Mouse (Mus musculus) neural tube, embryonic 11.5 days (tissue): ENCODE measurements at regions not wholly inside any gene's neighbourhood (a gene's known extent, or its start where the extent isn't known, plus 50 kb on each side); places are given as distances from the start of the nearest gene placed in this dataset.

Experiments
- ATAC-seq: fragments of 200-750 bp; cut with Nextera tagmentation; 2 replicates; pipeline ENCODE4 v1.8.0; 2017; ENCODE audit warnings: moderate number of reproducible peaks, mild to moderate bottlenecking, moderate TSS enrichment, moderate library complexity; ENCODE audit not compliant: insufficient read depth, low FRiP score, low TSS enrichment
- DNase-seq: peaks from one replicate; pipeline ENCODE4 v3.0.0-alpha.2; 2015; ENCODE audit warnings: low spot score
- H3K27ac ChIP-seq: fragments of 300-500 bp; sonication (generic); 2 replicates; pipeline ENCODE4 v1.5.1; 2014; ENCODE audit warnings: low read depth, mild to moderate bottlenecking, low read length
- H3K27me3 ChIP-seq: fragments of 300-500 bp; sonication (generic); 2 replicates; pipeline ENCODE4 v1.6.1; 2014; ENCODE audit warnings: mild to moderate bottlenecking, low read length, mixed read lengths; ENCODE audit not compliant: control insufficient read depth, insufficient read depth
- H3K36me3 ChIP-seq: fragments of 300-500 bp; sonication (generic); 2 replicates; pipeline ENCODE4 v1.6.1; 2014; ENCODE audit warnings: mild to moderate bottlenecking, low read length, moderate library complexity, mixed read lengths; ENCODE audit not compliant: control insufficient read depth, insufficient read depth
- H3K4me1 ChIP-seq: fragments of 300-500 bp; sonication (generic); 2 replicates; pipeline ENCODE4 v1.6.1; 2014; ENCODE audit warnings: low read length, mixed read lengths; ENCODE audit not compliant: control insufficient read depth, insufficient read depth
- H3K4me2 ChIP-seq: fragments of 300-500 bp; sonication (generic); 2 replicates; pipeline ENCODE4 v1.6.1; 2014; ENCODE audit warnings: low read depth, mild to moderate bottlenecking, moderate library complexity
- H3K4me3 ChIP-seq: fragments of 300-500 bp; sonication (generic); 2 replicates; pipeline ENCODE4 v1.5.1; 2014; ENCODE audit warnings: low read depth, low read length
- H3K9ac ChIP-seq: fragments of 300-500 bp; sonication (generic); 2 replicates; pipeline ENCODE4 v1.6.1; 2014; ENCODE audit warnings: mild to moderate bottlenecking, low read length
- H3K9me3 ChIP-seq: fragments of 300-500 bp; sonication (generic); 2 replicates; pipeline ENCODE4 v1.6.1; 2016; ENCODE audit warnings: low read length; ENCODE audit not compliant: control insufficient read depth
- WGBS: fragments of 180-500 bp; shearing (Covaris S2); extraction: QIAGEN DNeasy Blood & Tissue Kit; methylation state at CpG from one replicate; pipeline ENCODE4 v1.1.7; 2014; 5-methylcytosine and 5-hydroxymethylcytosine counted together

- Histone ChIP-seq H3K27me3 (no peaks in the 10 kb centered on the region), H3K9me3 (no peaks in the 10 kb centered on the region), H3K27ac (no peak overlapping the region), H3K9ac (no peak overlapping the region), H3K4me2 (no peak overlapping the region), H3K4me1 (peaks cover 2% of the 10 kb centered on the region; the same call in 1 of the 2 replicates), H3K36me3 (no peaks in the 10 kb centered on the region), H3K4me3 (no peak overlapping the region)
- ATAC-seq, result no peak
- WGBS, result 40% methylated on average over 2 of the region's 2 CpGs
- DNase-seq, result no peak
These were observed 372.1 kb upstream of the Fam92a start for GRCm38 (mm10) chr4:12543906-12544305.

- Histone ChIP-seq H3K27ac (no peak overlapping the region), H3K4me3 (no peak overlapping the region), H3K4me2 (no peak overlapping the region), H3K9me3 (no peaks in the 10 kb centered on the region), H3K4me1 (peaks cover 3% of the 10 kb centered on the region; the same call in 1 of the 2 replicates), H3K36me3 (no peaks in the 10 kb centered on the region), H3K27me3 (no peaks in the 10 kb centered on the region), H3K9ac (no peak overlapping the region)
- DNase-seq, result no peak
- WGBS, result 93% methylated on average over 1 of the region's 1 CpGs
- ATAC-seq, result no peak
These were observed 369.7 kb upstream of the Fam92a start for GRCm38 (mm10) chr4:12541508-12541907.

- Histone ChIP-seq H3K27ac (peak overlapping the region; percentile 61; the same call in 1 of the 2 replicates), H3K4me1 (peaks cover 3% of the 10 kb centered on the region; the same call in 1 of the 2 replicates), H3K36me3 (no peaks in the 10 kb centered on the region), H3K9ac (peak overlapping the region; percentile 53), H3K27me3 (no peaks in the 10 kb centered on the region), H3K9me3 (no peaks in the 10 kb centered on the region), H3K4me2 (peak overlapping the region; percentile 28), H3K4me3 (no peak overlapping the region)
- no peak for DNase-seq
- 21% methylated on average over 4 of the region's 4 CpGs for WGBS
- peak; percentile 61; the same call in 1 of the 2 replicates for ATAC-seq
These were observed 367.5 kb upstream of the Fam92a start for GRCm38 (mm10) chr4:12539184-12539791.

- DNase-seq, result peak; percentile 64
- peak overlapping the region; percentile 61; the same call in 1 of the 2 replicates for H3K27ac ChIP-seq
- peak overlapping the region; percentile 28 for H3K4me2 ChIP-seq
- peak; percentile 84 for ATAC-seq
- peaks cover 3% of the 10 kb centered on the region; the same call in 1 of the 2 replicates for H3K4me1 ChIP-seq
- peak overlapping the region; percentile 53 for H3K9ac ChIP-seq
- H3K27me3 ChIP-seq, result no peaks in the 10 kb centered on the region
- no peak overlapping the region for H3K4me3 ChIP-seq
- WGBS, result 13% methylated on average over 4 of the region's 4 CpGs
- H3K36me3 ChIP-seq, result no peaks in the 10 kb centered on the region
- H3K9me3 ChIP-seq, result no peaks in the 10 kb centered on the region
These were observed 366.9 kb upstream of the Fam92a start for GRCm38 (mm10) chr4:12538694-12539121.

GRCm38 (mm10) chr4:12538043-12538442 lies 366.2 kb upstream of the Fam92a start:
- no peak overlapping the region for H3K4me3 ChIP-seq
- DNase-seq (no peak), ATAC-seq (no peak)
- H3K4me1 ChIP-seq, result peaks cover 3% of the 10 kb centered on the region; the same call in 1 of the 2 replicates
- H3K27ac ChIP-seq, result no peak overlapping the region
- 74% methylated on average over 5 of the region's 5 CpGs for WGBS
- H3K9me3 ChIP-seq, result no peaks in the 10 kb centered on the region
- no peaks in the 10 kb centered on the region for H3K36me3 ChIP-seq
- no peaks in the 10 kb centered on the region for H3K27me3 ChIP-seq
- H3K9ac ChIP-seq, result no peak overlapping the region
- H3K4me2 ChIP-seq, result no peak overlapping the region

GRCm38 (mm10) chr4:12534151-12534550 lies 362.3 kb upstream of the Fam92a start:
- WGBS, result 26% methylated on average over 2 of the region's 2 CpGs
- H3K36me3 ChIP-seq, result no peaks in the 10 kb centered on the region
- no peak overlapping the region for H3K4me3 ChIP-seq
- H3K27me3 ChIP-seq, result no peaks in the 10 kb centered on the region
- ATAC-seq (no peak), DNase-seq (no peak)
- peaks cover 3% of the 10 kb centered on the region; the same call in 1 of the 2 replicates for H3K4me1 ChIP-seq
- H3K9ac ChIP-seq, result no peak overlapping the region
- H3K27ac ChIP-seq, result no peak overlapping the region
- H3K9me3 ChIP-seq, result no peaks in the 10 kb centered on the region
- no peak overlapping the region for H3K4me2 ChIP-seq

- Histone ChIP-seq H3K27me3 (no peaks in the 10 kb centered on the region), H3K9me3 (no peaks in the 10 kb centered on the region), H3K4me1 (no peaks in the 10 kb centered on the region), H3K4me2 (no peak overlapping the region), H3K4me3 (no peak overlapping the region), H3K9ac (no peak overlapping the region), H3K36me3 (no peaks in the 10 kb centered on the region), H3K27ac (no peak overlapping the region)
- DNase-seq (no peak), ATAC-seq (no peak)
- 85% methylated on average over 4 of the region's 4 CpGs for WGBS
These were observed 361.1 kb upstream of the Fam92a start for GRCm38 (mm10) chr4:12532961-12533360.

GRCm38 (mm10) chr4:12522358-12522757 lies 350.5 kb upstream of the Fam92a start:
- WGBS, result 65% methylated on average over 7 of the region's 7 CpGs
- no peak overlapping the region for H3K27ac ChIP-seq
- no peaks in the 10 kb centered on the region for H3K9me3 ChIP-seq
- no peaks in the 10 kb centered on the region for H3K27me3 ChIP-seq
- ATAC-seq, result no peak
- H3K4me2 ChIP-seq, result no peak overlapping the region
- H3K4me1 ChIP-seq, result no peaks in the 10 kb centered on the region
- no peak overlapping the region for H3K4me3 ChIP-seq
- no peaks in the 10 kb centered on the region for H3K36me3 ChIP-seq
- no peak overlapping the region for H3K9ac ChIP-seq
- DNase-seq, result no peak

- 93% methylated on average over 7 of the region's 7 CpGs for WGBS
- H3K4me1 ChIP-seq, result no peaks in the 10 kb centered on the region
- H3K9ac ChIP-seq, result no peak overlapping the region
- H3K9me3 ChIP-seq, result no peaks in the 10 kb centered on the region
- DNase-seq (no peak), ATAC-seq (no peak)
- H3K36me3 ChIP-seq, result no peaks in the 10 kb centered on the region
- no peak overlapping the region for H3K27ac ChIP-seq
- no peak overlapping the region for H3K4me3 ChIP-seq
- H3K27me3 ChIP-seq, result no peaks in the 10 kb centered on the region
- H3K4me2 ChIP-seq, result no peak overlapping the region
These were observed 349.4 kb upstream of the Fam92a start for GRCm38 (mm10) chr4:12521246-12521645.
